21 mouse cellular contexts compared by ENCODE assay signal in the genomic region with DNA sequence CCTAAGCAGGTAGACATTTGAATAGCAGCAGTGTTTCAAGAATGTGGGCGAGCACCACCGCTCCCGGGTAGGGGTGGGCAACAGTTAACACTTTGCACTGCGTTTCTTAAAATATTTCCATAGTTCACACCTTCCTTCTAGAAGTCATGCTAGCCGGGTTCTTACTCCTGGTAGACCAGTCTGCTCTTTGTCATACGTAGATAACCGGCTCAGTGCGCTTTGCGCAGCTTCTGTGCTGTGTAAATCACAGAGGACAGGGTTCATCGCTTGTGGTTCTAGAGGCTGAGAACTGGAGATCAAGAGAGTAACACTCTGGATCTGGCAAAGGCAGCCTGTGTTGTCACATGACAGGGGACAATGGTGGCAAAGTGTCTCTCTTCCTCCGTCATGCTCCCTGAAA.
DNase-seq lines count a peak whose midpoint lies in the region; ATAC-seq and TF ChIP-seq lines count a peak whose summit lies in the region.
"Had no signal": no experiment of that assay in that cellular context is flagged by ENCODE, and none has a peak within 500 bp of the region (broad histone marks: within the 10 kb centered on the region; RNA-seq: fewer than 3 reads in every experiment).

No protein-coding gene starts in this region.

- 32% methylated on average over 11 of the region's 11 CpGs for WGBS in heart, postnatal 0 days
- WGBS in liver, adult 2 months = 39% methylated on average over 11 of the region's 11 CpGs
- WGBS in liver, embryonic 11.5 days = 64% methylated on average over 11 of the region's 11 CpGs

- no peaks in the 10 kb centered on the region for H3K9me3 ChIP-seq in heart, postnatal 0 days (replicated peaks; ENCODE audit: control insufficient read depth, low read length)
- no peaks in the 10 kb centered on the region for H3K9me3 ChIP-seq in liver, embryonic 11.5 days (ENCODE audit: control insufficient read depth, low read length)
- H3K9me3 ChIP-seq: hindbrain, embryonic 10.5 days; midbrain, embryonic 10.5 days; neural tube, embryonic 13.5 days had no signal

- TF ChIP-seq CTCF in heart, postnatal 0 days (IDR thresholded peaks at IDR 0.05; ENCODE audit: low read depth) = no peak
- no peak for TF ChIP-seq CTCF in liver, adult 2 months (IDR thresholded peaks at IDR 0.05; ENCODE audit: low read depth, low read length)

- no peak for TF ChIP-seq EP300 in heart, postnatal 0 days (IDR thresholded peaks at IDR 0.05; ENCODE audit: low read depth)

- DNase-seq in frontal cortex, postnatal 36 days (ENCODE audit: low spot score in 2 of 2) = no peak
- DNase-seq in heart, postnatal 0 days (ENCODE audit: low spot score) = no peak
- DNase-seq in heart, adult 8-10 months (ENCODE audit: low spot score) = no peak
- peak; percentile 13 for DNase-seq in liver, adult 2 months (ENCODE audit: extremely low read depth, low read depth, low spot score)
- DNase-seq in liver, embryonic 11.5 days (ENCODE audit: low spot score) = no peak
- peak; percentile 72 for DNase-seq in yolk sac, embryonic 10.5 days (ENCODE audit: low spot score)
- DNase-seq in layer of hippocampus, adult 11-12 months (ENCODE audit: low spot score) = no peak
- DNase-seq: adrenal gland, adult 8-10 months; cerebellum, adult 11 months; cerebellum, postnatal 25 days; gastrocnemius, postnatal 14 days; left cerebral cortex, postnatal 4 days; lung, adult 2 months; lung, postnatal 36 days; spleen, adult 18-20 months had no signal

- TF ChIP-seq POLR2A in liver, adult 2 months (IDR thresholded peaks at IDR 0.05; ENCODE audit: extremely low read depth, insufficient read depth, low read length) = no peak

- H3K4me3 ChIP-seq in heart, postnatal 0 days (ENCODE audit: low read depth, low read length) = no peak overlapping the region
- H3K4me3 ChIP-seq in liver, adult 2 months (ENCODE audit: insufficient read depth, low read depth, low read length) = no peak overlapping the region
- no peak overlapping the region for H3K4me3 ChIP-seq in liver, embryonic 11.5 days (ENCODE audit: low read depth, low read length)
- H3K4me3 ChIP-seq: hindbrain, embryonic 10.5 days; layer of hippocampus, adult 2 months; midbrain, embryonic 10.5 days; neural tube, embryonic 13.5 days had no signal

- H3K9ac ChIP-seq in heart, postnatal 0 days (replicated peaks; ENCODE audit: low read depth, low read length) = no peak overlapping the region
- no peak overlapping the region for H3K9ac ChIP-seq in liver, adult 2 months (ENCODE audit: low read depth, low read length)
- no peak overlapping the region for H3K9ac ChIP-seq in liver, embryonic 11.5 days (ENCODE audit: low read depth, low read length)
- H3K9ac ChIP-seq: neural tube, embryonic 13.5 days had no signal

- H3K36me3 ChIP-seq in heart, postnatal 0 days (replicated peaks; ENCODE audit: control insufficient read depth, insufficient read depth, low read length) = peaks cover 19% of the 10 kb centered on the region
- no peaks in the 10 kb centered on the region for H3K36me3 ChIP-seq in liver, adult 2 months (ENCODE audit: control insufficient read depth, insufficient read depth, low read length)
- no peaks in the 10 kb centered on the region for H3K36me3 ChIP-seq in liver, embryonic 11.5 days (ENCODE audit: control insufficient read depth, insufficient read depth, low read length)

- ATAC-seq in frontal cortex, adult (ENCODE audit: low TSS enrichment) = peak; percentile 23
- ATAC-seq in heart, postnatal 0 days (ENCODE audit: insufficient read depth, low read depth) = no peak
- no peak for ATAC-seq in liver, embryonic 11.5 days (replicated peaks; ENCODE audit: low FRiP score)
- ATAC-seq: CD4-positive, CD25-positive, alpha-beta regulatory T cell, adult 4 months had no signal

- peak overlapping the region; percentile 47 for H3K27ac ChIP-seq in heart, postnatal 0 days (ENCODE audit: low read depth)
- H3K27ac ChIP-seq in liver, adult 2 months (replicated peaks; ENCODE audit: insufficient read depth, low read depth, low read length) = no peak overlapping the region
- no peak overlapping the region for H3K27ac ChIP-seq in liver, embryonic 11.5 days (ENCODE audit: low read depth, low read length)
- H3K27ac ChIP-seq: hindbrain, embryonic 10.5 days; layer of hippocampus, adult 2 months; midbrain, embryonic 10.5 days; neural tube, embryonic 13.5 days had no signal

- H3K27me3 ChIP-seq in heart, postnatal 0 days (ENCODE audit: control insufficient read depth, insufficient read depth, low read length) = no peaks in the 10 kb centered on the region
- H3K27me3 ChIP-seq in liver, adult 2 months (ENCODE audit: control insufficient read depth, insufficient read depth, low read length) = no peaks in the 10 kb centered on the region
- H3K27me3 ChIP-seq in liver, embryonic 11.5 days (replicated peaks; ENCODE audit: control insufficient read depth, insufficient read depth, low read length) = no peaks in the 10 kb centered on the region
- H3K27me3 ChIP-seq: neural tube, embryonic 13.5 days had no signal

- peaks cover 13% of the 10 kb centered on the region; the same call in 1 of the 2 replicates for H3K4me1 ChIP-seq in heart, postnatal 0 days (ENCODE audit: control insufficient read depth, insufficient read depth)
- H3K4me1 ChIP-seq in liver, adult 2 months (ENCODE audit: control insufficient read depth, insufficient read depth, low read length) = 0 out of 2 replicates have a peak, but pooled peaks cover 4% of the 10 kb centered on the region
- H3K4me1 ChIP-seq in liver, embryonic 11.5 days (replicated peaks; ENCODE audit: control insufficient read depth, insufficient read depth, low read length) = no peaks in the 10 kb centered on the region; the same call in 1 of the 2 replicates

- H3K79me2 ChIP-seq in liver, adult 2 months (ENCODE audit: control insufficient read depth, insufficient read depth, low read length) = no peaks in the 10 kb centered on the region

- H3K4me2 ChIP-seq in heart, postnatal 0 days (ENCODE audit: low read depth, low read length) = no peak overlapping the region
- H3K4me2 ChIP-seq in liver, embryonic 11.5 days = no peak overlapping the region
- H3K4me2 ChIP-seq: neural tube, embryonic 13.5 days had no signal

Comparison
In these comparisons a context has a peak if more than half of its experiments do, and no peak if none do; other contexts are left out.
1. DNase-seq: peak in liver, adult 2 months (single experiment) and yolk sac, embryonic 10.5 days (single experiment); none in frontal cortex, postnatal 36 days (0 of 2), heart, postnatal 0 days (single experiment), heart, adult 8-10 months (single experiment), liver, embryonic 11.5 days (single experiment) and layer of hippocampus, adult 11-12 months (single experiment).